Mouse (Mus musculus): ENCODE measurements around the gene Zfp335. TPM values are rescaled to one million over a fixed set of nuclear protein-coding genes. Genes with fewer than 3 reads are reported as not detected.
"Not testable (repeated sequence)": the region's sequence is repeated elsewhere in the genome, so short reads cannot be mapped to it uniquely, and the experiment has no call there.

Zfp335 gene
- total RNA-seq, 2 experiments from 2014 or later, result 8.2 to 9.2 TPM

- DNase-seq, result no peak
Measured at GRCm38 (mm10) chr2:164867566-164867965, 44.0 kb downstream of the Zfp335 start.

GRCm38 (mm10) chr2:164866741-164867551 lies 44.6 kb downstream of the Zfp335 start:
- no peak for DNase-seq

GRCm38 (mm10) chr2:164864593-164864992 lies 47.0 kb downstream of the Zfp335 start:
- DNase-seq, result no peak

GRCm38 (mm10) chr2:164863411-164863810 lies 48.1 kb downstream of the Zfp335 start:
- not testable (repeated sequence) for DNase-seq

- DNase-seq, result peak; percentile 66
Measured at GRCm38 (mm10) chr2:164862179-164862861, 49.2 kb downstream of the Zfp335 start.

- no peak for DNase-seq
Measured at GRCm38 (mm10) chr2:164861094-164861493, 50.5 kb downstream of the Zfp335 start.

- DNase-seq, result no peak
Measured at GRCm38 (mm10) chr2:164859640-164860432, 51.7 kb downstream of the Zfp335 start.

GRCm38 (mm10) chr2:164859155-164859554 lies 52.4 kb downstream of the Zfp335 start:
- DNase-seq, result no peak

- no peak for DNase-seq
Measured at GRCm38 (mm10) chr2:164857842-164858553, 53.6 kb downstream of the Zfp335 start.

- DNase-seq, result peak; percentile 53
Measured at GRCm38 (mm10) chr2:164857101-164857821, 54.3 kb downstream of the Zfp335 start, which contains the start of gene Pltp. Pltp (minus strand) TSS chr2:164857711.

GRCm38 (mm10) chr2:164856309-164857100 lies 55.1 kb downstream of the Zfp335 start:
- DNase-seq, result no peak

GRCm38 (mm10) chr2:164855572-164855971 lies 56.0 kb downstream of the Zfp335 start:
- not testable (repeated sequence) for DNase-seq

GRCm38 (mm10) chr2:164850061-164850460 lies 61.5 kb downstream of the Zfp335 start:
- no peak for DNase-seq

- no peak for DNase-seq
Measured at GRCm38 (mm10) chr2:164845782-164846181, 65.8 kb downstream of the Zfp335 start.

Other genes starting within 250 kb of the Zfp335 start
- gene Wfdc11, start 237.7 kb downstream of the Zfp335 start, total RNA-seq (2021), result not detected
- gene Wfdc13, start 226.7 kb downstream of the Zfp335 start, total RNA-seq (2021), result not detected
- gene Spint4, start 213.3 kb downstream of the Zfp335 start, total RNA-seq (2021), result not detected
- not detected for gene Spint5, start 196.5 kb downstream of the Zfp335 start, total RNA-seq (2021)
- gene Wfdc3, start 165.8 kb downstream of the Zfp335 start, total RNA-seq (2021), result not detected
- 10 to 100 TPM; 17.0 to 17.5 TPM for gene Dnttip1, start 165.8 kb downstream of the Zfp335 start, total RNA-seq (2021)
- 1 to 10 TPM; 1.2 to 1.7 TPM for gene Ube2c, start 141.9 kb downstream of the Zfp335 start, total RNA-seq (2021)
- over 10,000 TPM; 15,847 to 16,724 TPM for gene Tnnc2, start 131.8 kb downstream of the Zfp335 start, total RNA-seq (2021)
- gene Snx21, start 125.9 kb downstream of the Zfp335 start, total RNA-seq (2021), result 10 to 100 TPM; 19.3 to 19.8 TPM
- gene Acot8, start 106.9 kb downstream of the Zfp335 start, total RNA-seq (2021), result 1 to 10 TPM; 8.0 to 9.1 TPM
- 1 to 10 TPM; 1.4 TPM for gene Zswim3, start 106.7 kb downstream of the Zfp335 start, total RNA-seq (2021)
- gene Zswim1, start 89.1 kb downstream of the Zfp335 start, total RNA-seq (2021), result 1 to 10 TPM; 3.7 to 3.8 TPM
- gene Spata25, start 83.2 kb downstream of the Zfp335 start, total RNA-seq (2021), result not detected
- 10 to 100 TPM; 42.9 to 49.2 TPM for gene Ctsa, start 78.9 kb downstream of the Zfp335 start, total RNA-seq (2021)
- gene Neurl2, start 78.3 kb downstream of the Zfp335 start, total RNA-seq (2021), result 10 to 100 TPM; 28.9 to 35.0 TPM
- 10 to 100 TPM; 14.8 to 18.6 TPM for gene Pltp, start 54.0 kb downstream of the Zfp335 start, total RNA-seq (2021)
- gene Pcif1, start 32.5 kb downstream of the Zfp335 start, total RNA-seq (2021), result 10 to 100 TPM; 21.0 to 25.8 TPM
- gene Mmp9, start 29.0 kb upstream of the Zfp335 start, total RNA-seq (2021), result 1 to 10 TPM in 1 of 2 experiments, under 1 TPM in 1; 0.64 to 1.4 TPM
- under 1 TPM; 0.21 to 0.38 TPM for gene Slc12a5, start 49.0 kb upstream of the Zfp335 start, total RNA-seq (2021)
- 10 to 100 TPM in 1 of 2 experiments, 1 to 10 TPM in 1; 9.9 to 12.6 TPM for gene Ncoa5, start 123.1 kb upstream of the Zfp335 start, total RNA-seq (2021)
- under 1 TPM; 0.48 to 0.84 TPM for gene Cd40, start 143.9 kb upstream of the Zfp335 start, total RNA-seq (2021)
- not detected for gene 1700025C18Rik, start 179.0 kb upstream of the Zfp335 start, total RNA-seq (2021)